Mouse (Mus musculus) R1 (cell line): Measurements from ENCODE around the gene Pabpc4l.

Experiments used
- DNase-seq: peaks from one replicate; pipeline ENCODE4 v3.0.0-alpha.2; 2018; ENCODE audit warnings: low read depth, low spot score

Gene Pabpc4l

DNA sequence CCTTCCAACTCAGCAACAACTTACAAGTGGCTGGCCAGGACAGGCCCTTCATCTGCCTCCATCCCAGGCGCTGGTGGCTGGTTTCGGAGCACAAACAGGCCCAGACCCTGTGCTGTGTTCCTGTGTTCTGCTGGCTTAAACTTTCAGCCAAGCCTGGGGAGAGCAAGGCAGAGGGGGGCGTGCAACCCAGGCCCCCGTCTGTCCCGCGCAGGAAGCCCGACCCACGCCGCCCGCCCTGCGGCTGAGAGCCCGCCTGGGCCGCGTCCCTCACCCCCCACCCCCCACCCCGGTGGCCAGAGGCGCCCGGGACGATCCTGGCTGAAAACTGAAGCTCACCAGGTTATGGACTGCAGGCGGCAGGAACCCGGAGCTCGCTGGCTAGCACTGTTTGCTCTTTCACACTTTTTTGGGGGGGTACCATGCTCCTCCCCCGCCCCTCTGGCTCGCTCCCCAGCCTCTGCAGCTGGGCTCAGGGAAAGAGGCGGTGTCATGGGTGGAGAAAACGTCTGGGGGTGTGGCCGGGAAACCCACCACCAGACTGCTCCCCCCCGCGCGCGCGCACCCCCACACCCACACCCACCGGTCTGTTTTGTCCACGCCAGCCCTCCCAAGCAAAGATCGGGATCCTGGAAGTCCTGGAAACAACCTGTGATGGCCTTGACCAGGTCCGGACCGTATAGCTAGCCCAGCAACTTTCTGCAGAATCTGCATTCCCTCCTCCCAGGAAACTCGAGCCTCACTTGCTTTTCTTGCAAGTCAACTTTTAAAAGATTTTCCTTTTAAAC is at the start of gene Pabpc4l:
Gene Pabpc4l, minus strand, starts transcription at position 739 of the 785 bp plus-strand sequence.
- DNase-seq = peak; percentile 69

DNA sequence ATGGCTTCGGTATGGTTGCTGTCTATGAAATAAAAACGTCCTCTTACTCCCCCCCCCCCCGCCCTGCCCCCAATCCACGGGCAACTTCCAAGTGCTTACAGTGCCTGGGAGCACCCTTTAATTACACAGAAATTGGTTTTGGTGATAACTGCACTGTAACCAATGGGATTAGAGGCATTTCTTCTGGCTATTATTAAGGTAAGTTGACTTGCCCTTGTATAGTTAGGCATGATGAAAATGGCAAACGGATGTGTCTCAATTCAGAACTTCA is 42.9 kb upstream of the Pabpc4l start:
- DNase-seq = no peak

DNA sequence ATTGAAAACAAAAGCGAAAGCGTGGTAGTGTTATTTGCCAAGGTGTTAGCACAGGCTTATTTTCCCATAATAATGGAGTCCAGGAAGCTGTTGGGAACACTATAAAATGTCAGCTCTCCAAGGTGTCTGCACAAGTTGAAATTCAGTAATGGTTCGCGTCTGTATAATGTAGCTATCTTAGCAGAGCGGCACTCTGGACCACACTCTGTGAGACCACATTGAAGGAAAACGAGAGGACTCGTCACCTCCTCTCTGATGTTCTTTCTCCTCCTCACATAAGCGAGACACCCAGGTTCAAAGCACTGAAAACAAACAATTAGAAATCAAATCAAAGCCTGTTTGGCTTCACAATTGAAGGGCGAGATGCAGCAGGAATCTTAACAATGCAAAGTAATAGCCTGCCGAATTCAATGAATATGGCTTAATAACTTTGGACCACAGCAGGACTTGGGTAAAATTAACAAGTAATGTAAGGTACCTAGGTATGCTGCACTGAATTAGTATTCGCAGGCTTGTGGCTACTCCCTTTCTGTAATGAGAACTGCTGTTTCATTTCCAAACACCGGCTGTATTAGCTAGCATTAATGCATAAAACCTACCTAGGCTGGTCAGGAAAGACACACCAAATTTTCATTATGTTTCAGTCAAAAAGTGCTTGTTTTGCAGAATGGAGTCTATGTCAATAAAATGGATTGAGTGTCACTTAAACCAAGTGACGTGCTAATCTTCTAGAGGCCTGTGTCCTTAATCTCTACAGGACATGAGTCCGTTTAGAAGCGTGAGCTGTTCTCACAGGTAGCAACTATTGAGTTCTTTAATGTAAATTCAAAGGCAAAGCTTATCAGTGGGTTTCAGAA is 42.3 kb upstream of the Pabpc4l start:
- no peak for DNase-seq

DNA sequence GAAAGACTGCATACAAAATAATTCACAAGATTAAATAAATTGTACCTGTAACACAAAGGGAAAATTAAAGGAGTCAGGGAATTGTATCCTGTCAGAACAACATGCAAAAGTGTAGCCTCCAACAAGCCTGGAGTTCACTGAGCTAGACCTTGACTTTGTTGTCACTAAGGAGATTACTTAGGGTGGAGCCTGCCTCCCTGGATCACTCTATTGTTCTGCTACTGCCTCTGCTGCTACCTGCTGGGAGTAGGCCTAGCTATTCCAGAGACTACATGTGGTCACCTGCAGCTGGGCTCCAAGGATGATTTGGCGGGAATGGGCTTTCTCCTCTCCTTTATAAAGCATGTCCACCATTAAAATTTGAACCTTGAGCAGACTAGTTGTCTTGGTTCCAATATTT is 38.1 kb upstream of the Pabpc4l start:
- DNase-seq = peak; percentile 83

DNA sequence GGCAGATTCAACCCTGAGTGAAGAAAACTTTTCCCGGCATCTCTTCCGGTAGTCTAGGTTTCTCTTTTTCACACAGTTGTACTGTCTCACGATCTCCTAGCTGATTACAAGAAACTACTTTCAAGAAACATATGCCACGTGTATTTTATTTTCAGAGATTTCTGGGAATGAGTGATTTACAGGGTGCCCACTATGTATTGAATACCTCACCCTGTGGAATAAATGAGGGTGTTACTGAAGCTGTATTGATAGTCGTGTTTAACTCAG is 180 bp upstream of the Pabpc4l start:
- no peak for DNase-seq

DNA sequence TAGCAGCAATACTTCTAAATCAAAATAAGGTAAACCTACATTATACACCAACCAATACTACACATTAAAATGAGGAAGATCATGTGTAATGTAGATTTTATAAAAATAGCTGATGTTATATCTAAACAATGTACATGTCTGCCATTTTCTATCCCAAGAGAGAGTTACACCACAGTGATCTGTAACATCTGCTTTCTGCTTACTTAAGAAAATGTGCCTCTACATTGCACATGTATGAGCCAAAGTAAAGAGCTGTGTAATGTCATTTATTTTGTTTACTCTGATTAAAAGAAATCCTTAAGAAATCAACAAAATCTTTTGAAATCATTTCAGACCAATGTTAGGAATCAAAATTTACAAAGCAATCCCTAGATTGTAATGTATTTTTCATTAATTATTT is 16.6 kb downstream of the Pabpc4l start:
- DNase-seq = no peak
